ENCODE assay signal across 20 mouse cellular contexts in genomic region chr13:90871579-90871978, GRCm38 (mm10). TPM values are rescaled to one million over a fixed set of nuclear protein-coding genes. Genes with fewer than 3 reads are reported as not detected.
"Had no signal": no experiment of that assay in that cellular context is flagged by ENCODE, and none has a peak within 500 bp of the region (broad histone marks: within the 10 kb centered on the region; RNA-seq: fewer than 3 reads in every experiment).

No protein-coding gene starts in this region.

- ATAC-seq: midbrain, embryonic 15.5 days had no signal

- H3K9me3 ChIP-seq: limb, embryonic 13.5 days; liver, embryonic 15.5 days; midbrain, embryonic 15.5 days; neural tube, embryonic 12.5 days had no signal

- DNase-seq: kidney, adult 9 months; kidney, postnatal 36 days; layer of hippocampus, adult 9-11 months; layer of hippocampus, postnatal 36 days; lung, adult 2 months; lung, postnatal 10 days; lung, postnatal 4 days; spleen, adult 18-20 months; thymus, adult 2 months; thymus, postnatal 25 days had no signal

- H3K9ac ChIP-seq: limb, embryonic 13.5 days; liver, embryonic 15.5 days; midbrain, embryonic 15.5 days; neural tube, embryonic 12.5 days had no signal

- H3K27ac ChIP-seq: kidney, postnatal 0 days; limb, embryonic 13.5 days; liver, embryonic 15.5 days; midbrain, embryonic 15.5 days; neural tube, embryonic 12.5 days had no signal

- H3K27me3 ChIP-seq: limb, embryonic 13.5 days; liver, embryonic 15.5 days; midbrain, embryonic 15.5 days; neural tube, embryonic 12.5 days had no signal

- H3K4me2 ChIP-seq: limb, embryonic 13.5 days; liver, embryonic 11.5 days; liver, embryonic 15.5 days; midbrain, embryonic 11.5 days; midbrain, embryonic 15.5 days; neural tube, embryonic 12.5 days had no signal

- H3K4me1 ChIP-seq: limb, embryonic 13.5 days; liver, embryonic 15.5 days; midbrain, embryonic 15.5 days; neural tube, embryonic 12.5 days had no signal

- H3K4me3 ChIP-seq: limb, embryonic 13.5 days; liver, embryonic 15.5 days; midbrain, embryonic 15.5 days; neural tube, embryonic 12.5 days had no signal

- H3K36me3 ChIP-seq: limb, embryonic 13.5 days; liver, embryonic 15.5 days; midbrain, embryonic 15.5 days; neural tube, embryonic 12.5 days had no signal

RNA-seq across cellular contexts. Expression of gene Atp6ap1l, which starts 33.6 kb away (rescaled TPM):
- total RNA-seq: megakaryocyte, adult 5-6 weeks; monocyte, adult 5-6 weeks had no signal
- polyA plus RNA-seq: liver, embryonic 11.5 days; lung, adult 2 months; stomach, embryonic 14.5 days had no signal
